Mouse (Mus musculus): ENCODE data around the gene Timm23. TPM values are rescaled to one million over a fixed set of nuclear protein-coding genes. Genes with fewer than 3 reads are reported as not detected.

The Timm23 gene
- polyA plus RNA-seq, 1 experiment from 2014 or later = 211 TPM

GRCm38 (mm10) chr14:32163203-32163888 is 38.4 kb downstream of the Timm23 start:
- no peak overlapping the region for H3K9ac ChIP-seq
- ATAC-seq (replicated peaks) = no peak
- H3K4me1 ChIP-seq = peaks cover 41% of the 10 kb centered on the region
- 93% methylated on average over 11 of the region's 11 CpGs for WGBS
- no peak overlapping the region for H3K27ac ChIP-seq
- no peaks in the 10 kb centered on the region for H3K36me3 ChIP-seq (replicated peaks)
- H3K4me3 ChIP-seq = no peak overlapping the region
- no peaks in the 10 kb centered on the region for H3K27me3 ChIP-seq (replicated peaks)
- H3K4me2 ChIP-seq = no peak overlapping the region
- H3K9me3 ChIP-seq = no peaks in the 10 kb centered on the region

DNA sequence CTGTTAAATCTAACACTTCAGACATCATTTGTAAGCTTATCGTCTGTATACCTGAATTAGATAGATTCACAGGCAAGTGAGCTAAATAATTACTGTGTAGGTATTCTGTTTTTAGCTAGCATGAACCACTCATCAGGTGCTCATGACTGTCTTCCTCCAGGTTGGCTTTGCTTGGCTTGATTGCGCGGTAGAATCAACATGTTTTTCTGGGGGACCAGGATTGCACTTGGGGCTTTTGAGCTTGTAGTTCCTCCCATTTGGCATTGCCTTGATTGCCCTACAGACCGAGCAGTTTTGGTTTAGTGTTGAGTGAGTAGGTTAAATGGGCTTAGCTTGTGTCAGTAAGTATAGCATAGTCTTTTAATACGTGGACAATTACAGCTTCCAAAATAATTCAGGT is 39.5 kb downstream of the Timm23 start:
- no peak overlapping the region for H3K4me2 ChIP-seq
- WGBS = 96% methylated on average over 5 of the region's 5 CpGs
- no peak for ATAC-seq (replicated peaks)

GRCm38 (mm10) chr14:32161090-32161885 is 40.4 kb downstream of the Timm23 start:
- no peaks in the 10 kb centered on the region for H3K9me3 ChIP-seq
- peak overlapping the region; percentile 81 for H3K4me2 ChIP-seq
- H3K27ac ChIP-seq = no peak overlapping the region
- H3K4me3 ChIP-seq = peak overlapping the region; percentile 99
- no peak for ATAC-seq (replicated peaks)
- no peaks in the 10 kb centered on the region for H3K36me3 ChIP-seq (replicated peaks)
- WGBS = 88% methylated on average over 12 of the region's 12 CpGs
- H3K4me1 ChIP-seq = peaks cover 40% of the 10 kb centered on the region
- H3K27me3 ChIP-seq (replicated peaks) = no peaks in the 10 kb centered on the region
- no peak overlapping the region for H3K9ac ChIP-seq

More for the DNA sequence above, 39.5 kb downstream of the Timm23 start:
- Histone ChIP-seq H3K36me3 (replicated peaks) (no peaks in the 10 kb centered on the region), H3K9ac (no peak overlapping the region), H3K9me3 (no peaks in the 10 kb centered on the region), H3K4me3 (no peak overlapping the region), H3K4me1 (peaks cover 41% of the 10 kb centered on the region), H3K27ac (no peak overlapping the region), H3K27me3 (replicated peaks) (no peaks in the 10 kb centered on the region)

GRCm38 (mm10) chr14:32160563-32160962 is 41.1 kb downstream of the Timm23 start:
- no peaks in the 10 kb centered on the region for H3K36me3 ChIP-seq (replicated peaks)
- H3K4me1 ChIP-seq = peaks cover 35% of the 10 kb centered on the region
- H3K4me3 ChIP-seq = peak overlapping the region; percentile 99
- peak overlapping the region; percentile 81 for H3K4me2 ChIP-seq
- H3K27me3 ChIP-seq (replicated peaks) = no peaks in the 10 kb centered on the region
- no peaks in the 10 kb centered on the region for H3K9me3 ChIP-seq
- WGBS = 44% methylated on average over 7 of the region's 7 CpGs
- ATAC-seq (replicated peaks) = no peak
- H3K27ac ChIP-seq = peak overlapping the region; percentile 91
- H3K9ac ChIP-seq = peak overlapping the region; percentile 99

DNA sequence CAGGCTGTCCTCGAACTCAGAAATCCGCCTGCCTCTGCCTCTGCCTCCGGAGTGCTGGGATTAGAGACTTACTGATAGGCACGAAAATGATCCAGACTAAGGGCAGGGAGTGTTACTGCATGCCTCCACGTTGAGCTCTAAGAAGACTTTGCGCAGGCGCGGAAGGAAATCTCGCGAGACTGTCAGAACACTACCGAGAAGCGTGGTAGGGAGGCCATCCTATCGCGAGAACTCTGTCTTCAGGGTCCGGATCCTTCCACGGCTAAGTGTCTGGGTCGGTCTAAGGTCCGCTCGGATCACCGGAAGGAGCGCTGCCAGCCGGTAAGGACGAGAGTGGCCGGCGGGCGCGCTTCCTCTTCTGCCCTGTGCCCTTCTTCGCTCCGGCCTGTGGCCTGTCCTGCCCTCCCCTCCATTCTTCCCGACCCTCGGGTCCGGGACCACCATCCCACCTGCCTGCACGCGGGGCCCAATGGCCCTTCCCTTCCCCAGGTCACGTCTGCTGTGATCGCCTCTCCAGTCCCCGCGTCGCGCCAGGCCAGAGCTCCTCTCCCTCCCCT is 41.9 kb downstream of the Timm23 start, which contains the start of gene Ncoa4:
TSS of gene Ncoa4 (plus strand) at position 176 of the 557 bp plus-strand sequence.
- Histone ChIP-seq H3K27ac (peak within 1 kb of the TSS; percentile 91), H3K36me3 (replicated peaks) (no peaks in the 10 kb centered on the region), H3K27me3 (replicated peaks) (no peaks in the 10 kb centered on the region), H3K4me2 (peak within 1 kb of the TSS; percentile 81), H3K9ac (peak within 1 kb of the TSS; percentile 99), H3K4me1 (peaks cover 29% of the 10 kb centered on the region), H3K9me3 (no peaks in the 10 kb centered on the region), H3K4me3 (peak within 1 kb of the TSS; percentile 99)
- WGBS = under 1% methylated on average over 40 of the region's 40 CpGs
- ATAC-seq (replicated peaks) = peak; percentile 98

- Histone ChIP-seq H3K4me2 (peak overlapping the region; percentile 81), H3K4me1 (peaks cover 29% of the 10 kb centered on the region), H3K4me3 (peak overlapping the region; percentile 99), H3K9ac (peak overlapping the region; percentile 99), H3K27ac (peak overlapping the region; percentile 91), H3K36me3 (replicated peaks) (no peaks in the 10 kb centered on the region), H3K27me3 (replicated peaks) (no peaks in the 10 kb centered on the region), H3K9me3 (no peaks in the 10 kb centered on the region)
- 35% methylated on average over 4 of the region's 4 CpGs for WGBS
- peak; percentile 72 for ATAC-seq (replicated peaks)
Measured at GRCm38 (mm10) chr14:32159150-32159670, 42.5 kb downstream of the Timm23 start.

DNA sequence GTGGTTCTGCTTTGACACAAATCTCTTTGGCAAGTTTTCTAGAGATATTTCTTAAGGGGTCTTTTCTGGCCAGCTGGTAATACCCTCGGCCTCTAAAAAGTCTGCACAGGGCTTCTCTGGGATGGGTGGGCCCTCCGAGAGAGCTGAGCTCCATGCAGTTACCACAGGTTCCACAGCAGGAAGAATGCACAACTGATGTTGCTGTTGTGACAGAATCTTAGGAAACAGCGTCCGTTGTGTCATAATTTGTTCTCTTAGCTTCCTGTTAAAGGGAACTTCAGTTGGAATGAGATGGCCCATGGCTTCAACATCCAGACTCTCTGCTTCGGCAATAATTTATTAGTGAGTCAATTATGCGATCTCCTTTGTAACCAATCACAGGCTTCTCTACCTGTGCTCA is 46.9 kb downstream of the Timm23 start:
- H3K4me1 ChIP-seq = peaks cover 5% of the 10 kb centered on the region
- no peak for ATAC-seq (replicated peaks)

GRCm38 (mm10) chr14:32153156-32153555 is 48.5 kb downstream of the Timm23 start:
- no peaks in the 10 kb centered on the region for H3K9me3 ChIP-seq
- H3K9ac ChIP-seq = no peak overlapping the region
- no peaks in the 10 kb centered on the region for H3K27me3 ChIP-seq (replicated peaks)
- WGBS = 97% methylated on average over 2 of the region's 2 CpGs
- H3K4me1 ChIP-seq = no peaks in the 10 kb centered on the region
- H3K27ac ChIP-seq = no peak overlapping the region
- no peak for ATAC-seq (replicated peaks)
- H3K4me2 ChIP-seq = no peak overlapping the region
- no peak overlapping the region for H3K4me3 ChIP-seq
- no peaks in the 10 kb centered on the region for H3K36me3 ChIP-seq (replicated peaks)

More for the DNA sequence above, 46.9 kb downstream of the Timm23 start:
- no peak overlapping the region for H3K9ac ChIP-seq
- H3K27me3 ChIP-seq (replicated peaks) = no peaks in the 10 kb centered on the region
- H3K4me2 ChIP-seq = no peak overlapping the region
- H3K4me3 ChIP-seq = no peak overlapping the region
- H3K9me3 ChIP-seq = no peaks in the 10 kb centered on the region
- no peaks in the 10 kb centered on the region for H3K36me3 ChIP-seq (replicated peaks)
- H3K27ac ChIP-seq = no peak overlapping the region
- WGBS = 91% methylated on average over 6 of the region's 6 CpGs

- H3K27ac ChIP-seq = no peak overlapping the region
- no peaks in the 10 kb centered on the region for H3K36me3 ChIP-seq (replicated peaks)
- no peak overlapping the region for H3K4me3 ChIP-seq
- no peak for ATAC-seq (replicated peaks)
- 92% methylated on average over 18 of the region's 18 CpGs for WGBS
- no peaks in the 10 kb centered on the region for H3K27me3 ChIP-seq (replicated peaks)
- no peak overlapping the region for H3K9ac ChIP-seq
- H3K4me1 ChIP-seq = no peaks in the 10 kb centered on the region
- no peaks in the 10 kb centered on the region for H3K9me3 ChIP-seq
- no peak overlapping the region for H3K4me2 ChIP-seq
Measured at GRCm38 (mm10) chr14:32152243-32152965, 49.3 kb downstream of the Timm23 start.

DNA sequence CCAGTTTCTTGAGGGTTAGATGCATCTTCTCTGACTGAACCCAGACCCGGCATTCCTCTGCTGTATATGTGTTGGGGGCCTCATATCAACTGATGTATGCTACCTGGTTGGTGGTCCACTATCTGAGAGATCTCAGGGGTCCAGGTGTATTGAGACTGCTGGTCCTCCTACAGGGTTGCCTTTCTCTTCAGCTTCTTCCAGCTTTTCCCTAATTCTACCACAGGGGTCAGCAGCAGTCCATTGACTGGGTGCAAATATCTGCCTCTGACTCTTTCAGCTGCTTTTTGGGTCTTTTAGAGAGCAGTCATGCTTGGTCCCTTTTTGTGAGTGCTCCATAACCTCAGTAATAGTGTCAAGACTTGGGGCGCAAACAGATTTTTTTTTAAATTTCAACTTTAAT is 50.8 kb downstream of the Timm23 start:
- 91% methylated on average over 2 of the region's 2 CpGs for WGBS
- Histone ChIP-seq H3K27ac (no peak overlapping the region), H3K9ac (no peak overlapping the region), H3K4me2 (no peak overlapping the region), H3K27me3 (replicated peaks) (no peaks in the 10 kb centered on the region), H3K4me1 (no peaks in the 10 kb centered on the region), H3K36me3 (replicated peaks) (no peaks in the 10 kb centered on the region), H3K9me3 (no peaks in the 10 kb centered on the region), H3K4me3 (no peak overlapping the region)
- ATAC-seq (replicated peaks) = no peak

- H3K27me3 ChIP-seq (replicated peaks) = no peaks in the 10 kb centered on the region
- no peak overlapping the region for H3K9ac ChIP-seq
- no peaks in the 10 kb centered on the region for H3K9me3 ChIP-seq
- 78% methylated on average over 2 of the region's 2 CpGs for whole genome bisulfite sequencing
- no peaks in the 10 kb centered on the region for H3K4me1 ChIP-seq
- H3K4me3 ChIP-seq = no peak overlapping the region
- H3K36me3 ChIP-seq (replicated peaks) = no peaks in the 10 kb centered on the region
- ATAC-seq (replicated peaks) = no peak
- no peak overlapping the region for H3K4me2 ChIP-seq
- no peak overlapping the region for H3K27ac ChIP-seq
Measured at GRCm38 (mm10) chr14:32146578-32146977, 55.1 kb downstream of the Timm23 start.
